Mouse (Mus musculus) ES-Bruce4 (cell line): ENCODE data around the gene Pde9a.

Experiments used
- CTCF ChIP-seq: IDR thresholded peaks from one replicate; pipeline ENCODE4 v1.8.1; 2011; ENCODE audit warnings: low read depth, low read length
- POLR2A ChIP-seq: IDR thresholded peaks from one replicate; pipeline ENCODE4 v1.8.1; 2011; ENCODE audit warnings: low read length; ENCODE audit not compliant: insufficient read depth

- TF ChIP-seq CTCF (no peak), POLR2A (no peak)
These were observed 50.9 kb downstream of the Pde9a start for GRCm38 (mm10) chr17:31436814-31437406.
